Mouse (Mus musculus): Measurements from ENCODE around the gene Efcab5.
"Not testable (repeated sequence)": the region's sequence is repeated elsewhere in the genome, so short reads cannot be mapped to it uniquely, and the experiment has no call there.

The Efcab5 gene

GRCm38 (mm10) chr11:77179771-77180170, 9.0 kb downstream of the Efcab5 start:
- in situ Hi-C loops (cut with MboI, MseI) = no loop called here

GRCm38 (mm10) chr11:77174531-77174930, 14.2 kb downstream of the Efcab5 start:
- in situ Hi-C loops (cut with MboI, MseI) = no loop called here

DNA sequence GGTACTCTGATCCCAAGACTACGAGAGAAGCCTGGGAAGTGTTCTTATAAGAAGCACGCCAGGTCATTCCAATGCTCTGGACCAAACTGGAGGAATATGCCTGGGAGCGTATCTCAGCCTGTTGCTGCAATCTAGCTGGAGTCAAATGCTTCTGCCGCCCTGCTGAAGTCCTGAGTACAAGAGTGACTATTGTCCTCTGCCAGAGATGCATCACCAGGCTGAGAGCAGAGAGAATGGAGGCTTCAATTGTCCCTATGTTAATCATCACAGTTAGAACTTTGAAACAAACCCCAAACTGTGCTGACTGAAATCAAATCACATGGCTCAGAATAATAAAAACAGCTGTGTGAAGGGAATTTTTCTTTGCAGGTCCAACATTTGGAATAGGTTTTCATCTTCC, 15.0 kb downstream of the Efcab5 start:
- in situ Hi-C loops (cut with MboI, MseI) = no loop called here

DNA sequence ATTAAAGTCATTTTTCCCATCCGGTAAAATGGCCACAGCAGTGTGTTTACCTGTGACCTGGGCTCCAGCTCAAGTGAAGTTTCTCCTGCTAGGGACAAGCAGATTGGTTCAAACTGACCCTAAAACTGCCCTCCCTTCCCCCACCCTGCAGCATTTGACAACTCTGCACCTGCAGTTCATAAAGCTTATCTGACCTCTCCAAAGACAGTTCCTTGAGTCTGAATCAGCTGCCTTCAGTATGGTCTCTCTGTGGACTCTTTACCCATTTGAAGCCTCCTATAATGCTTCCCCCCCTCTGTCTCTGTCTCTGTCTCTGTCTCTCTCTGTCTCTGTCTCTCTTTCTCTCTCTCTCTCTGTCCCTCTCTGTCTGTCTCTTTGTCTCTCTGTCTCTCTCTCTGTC, 28.0 kb downstream of the Efcab5 start:
- in situ Hi-C loops (cut with MboI, MseI) = no loop called here

- in situ Hi-C loops (cut with MboI, MseI) = no loop called here
Observed at GRCm38 (mm10) chr11:77160341-77160740, 28.4 kb downstream of the Efcab5 start.

DNA sequence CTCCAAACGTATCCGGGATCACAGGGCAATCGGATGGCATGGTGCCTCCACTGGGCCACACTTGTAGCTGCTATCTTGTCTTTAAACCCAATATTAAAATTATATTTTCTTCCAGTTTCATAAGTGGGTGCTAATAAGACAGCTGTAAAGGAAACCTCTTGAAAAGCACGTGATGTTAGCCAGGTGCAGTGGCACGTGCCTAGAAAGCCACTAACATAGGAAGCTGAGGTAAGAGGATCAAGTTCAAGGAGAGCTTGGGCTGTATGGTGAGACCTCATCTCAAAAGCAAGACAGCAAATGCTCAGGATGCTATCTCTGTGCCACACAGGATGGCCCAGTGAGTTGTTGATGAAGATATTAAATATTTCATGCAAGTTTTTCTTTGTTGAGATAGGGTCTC, 34.6 kb downstream of the Efcab5 start:
- in situ Hi-C loops (cut with MboI, MseI) = no loop called here

DNA sequence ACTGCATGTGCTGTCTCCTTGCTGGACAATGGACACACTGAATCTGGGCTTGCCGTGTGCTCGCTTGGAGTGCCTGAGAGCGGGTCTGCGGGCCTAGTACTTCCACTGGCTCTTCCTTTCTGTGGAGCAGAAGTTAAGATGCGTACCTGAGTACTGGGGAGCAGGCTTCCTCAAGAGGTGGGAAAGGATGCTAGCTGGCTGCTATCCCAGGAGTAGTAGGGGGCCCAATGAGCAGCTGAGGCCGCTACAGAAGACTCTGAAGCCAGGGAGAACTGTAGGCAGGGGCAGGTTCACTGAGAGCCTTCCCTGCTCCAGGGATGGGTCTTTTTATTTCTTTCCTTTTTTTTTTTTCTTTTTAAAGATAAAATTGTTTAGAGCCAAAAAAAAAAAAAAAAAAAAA, 38.0 kb downstream of the Efcab5 start:
- in situ Hi-C loops (cut with MboI, MseI) = no loop called here

- in situ Hi-C loops (cut with MboI, MseI) = not testable (repeated sequence)
Observed at GRCm38 (mm10) chr11:77149783-77150630, 38.8 kb downstream of the Efcab5 start.

DNA sequence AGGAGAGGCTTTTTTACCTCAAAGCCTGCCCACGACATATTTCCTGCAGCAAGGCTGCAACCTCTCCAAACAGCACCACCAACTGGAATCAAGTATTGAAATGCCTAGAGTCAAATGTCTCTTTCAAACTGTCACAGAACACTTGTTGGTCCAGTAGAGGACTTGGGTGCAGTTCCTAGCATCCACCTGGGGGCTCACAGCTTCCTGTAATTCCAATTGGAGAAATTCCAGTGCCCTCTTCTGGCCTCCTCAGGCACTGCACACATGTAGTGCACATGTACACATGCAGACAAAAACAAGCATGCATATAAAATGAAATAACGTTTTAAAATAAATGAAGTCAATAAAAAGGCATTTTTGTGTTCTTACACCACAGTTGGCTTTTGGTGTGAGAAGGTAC, 40.0 kb downstream of the Efcab5 start:
- in situ Hi-C loops (cut with MboI, MseI) = no loop called here

GRCm38 (mm10) chr11:77147753-77148152, 41.0 kb downstream of the Efcab5 start:
- in situ Hi-C loops (cut with MboI, MseI) = no loop called here

DNA sequence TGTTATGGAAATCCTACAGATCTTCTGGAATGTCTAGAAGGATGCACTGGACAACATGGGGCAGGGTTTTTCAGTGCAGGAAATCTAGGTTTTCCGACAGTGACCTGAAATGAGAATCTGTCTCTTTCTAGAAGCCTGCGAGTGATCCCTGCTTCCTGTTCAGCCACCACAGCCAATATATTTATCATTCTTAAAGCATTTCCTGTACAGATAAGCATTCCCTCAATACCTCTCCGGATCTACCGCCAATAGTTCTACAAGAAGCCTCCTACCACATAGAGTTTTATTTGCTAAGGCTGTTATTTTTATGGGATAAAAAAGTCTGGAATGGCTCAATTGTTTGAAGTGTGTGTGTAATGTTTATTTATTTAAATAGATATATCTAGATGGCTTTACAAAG, 43.3 kb downstream of the Efcab5 start:
- in situ Hi-C loops (cut with MboI, MseI) = no loop called here

DNA sequence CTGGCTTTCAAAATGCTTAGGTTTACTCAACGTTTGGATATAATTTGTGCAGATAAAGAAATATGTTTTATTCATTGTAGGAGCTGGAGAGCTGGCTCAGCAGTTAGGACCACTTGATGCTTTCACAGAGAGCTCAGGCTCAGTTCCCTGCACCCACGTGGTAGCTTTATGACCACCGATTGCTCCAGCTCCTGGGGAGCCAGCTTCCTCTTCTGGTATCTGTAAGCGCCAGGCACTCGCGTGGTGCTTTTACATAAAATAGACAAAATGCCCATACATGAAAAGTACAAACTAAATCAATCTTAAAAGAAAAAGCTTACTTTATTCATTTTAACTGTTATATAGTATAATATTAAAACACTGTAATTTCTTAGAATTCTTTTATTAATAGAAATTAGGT, 46.8 kb downstream of the Efcab5 start:
- in situ Hi-C loops (cut with MboI, MseI) = no loop called here

- in situ Hi-C loops (cut with MboI, MseI) = no loop called here
Observed at GRCm38 (mm10) chr11:77139976-77140375, 48.8 kb downstream of the Efcab5 start.

DNA sequence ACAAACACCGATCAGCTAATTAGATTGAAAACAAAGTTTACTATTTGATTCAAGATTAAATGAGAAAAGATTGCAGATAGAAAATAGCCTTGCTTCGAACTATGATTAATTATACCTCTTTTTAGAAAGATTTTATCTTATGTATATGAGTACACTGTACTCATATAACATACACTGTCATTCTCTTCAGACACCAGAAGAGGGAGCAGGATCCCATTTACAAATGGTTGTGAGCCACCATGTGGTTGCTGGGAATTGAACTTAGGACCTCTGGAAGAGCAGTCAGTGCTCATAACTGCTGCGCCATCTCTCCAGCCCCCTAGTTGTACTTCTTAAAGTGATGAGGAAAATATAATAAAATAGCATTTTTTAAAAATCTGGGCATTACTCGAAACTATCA, 55.3 kb downstream of the Efcab5 start:
- in situ Hi-C loops (cut with MboI, MseI) = no loop called here

- in situ Hi-C loops (cut with MboI, MseI) = no loop called here
Observed at GRCm38 (mm10) chr11:77132580-77132979, 56.2 kb downstream of the Efcab5 start.

- in situ Hi-C loops (cut with MboI, MseI) = no loop called here
Observed at GRCm38 (mm10) chr11:77128562-77128961, 60.2 kb downstream of the Efcab5 start.

DNA sequence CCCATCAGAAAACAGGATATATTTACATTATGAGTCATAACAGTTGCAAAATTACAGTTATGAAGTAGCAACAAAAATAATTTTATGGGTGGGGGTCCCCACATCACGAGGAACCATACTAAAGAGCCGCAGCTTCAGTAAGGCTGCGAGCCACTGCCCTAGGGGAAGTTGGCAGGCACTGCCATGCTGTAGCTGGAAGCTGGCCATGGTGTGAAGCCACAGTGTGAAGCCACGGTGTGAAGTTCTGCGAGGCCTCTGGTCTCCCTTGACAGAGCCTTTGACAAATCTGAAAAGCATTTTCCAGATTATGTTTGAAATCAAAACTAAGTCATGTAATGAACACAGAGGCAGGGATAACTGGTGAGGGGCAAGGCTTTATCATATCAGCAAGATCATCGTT, 77.6 kb downstream of the Efcab5 start:
- in situ Hi-C loops (cut with MboI, MseI) = no loop called here

GRCm38 (mm10) chr11:77108442-77108841, 80.3 kb downstream of the Efcab5 start:
- in situ Hi-C loops (cut with MboI, MseI) = loop anchor here (10.0 kb wide), 1 partner anchor 356 kb away; the partner anchor contains the start of gene Coro6

- in situ Hi-C loops (cut with MboI, MseI) = loop anchor here (10.0 kb wide), 1 partner anchor 357 kb away; the partner anchor contains the start of gene Coro6
Observed at GRCm38 (mm10) chr11:77107872-77108271, 80.9 kb downstream of the Efcab5 start.

DNA sequence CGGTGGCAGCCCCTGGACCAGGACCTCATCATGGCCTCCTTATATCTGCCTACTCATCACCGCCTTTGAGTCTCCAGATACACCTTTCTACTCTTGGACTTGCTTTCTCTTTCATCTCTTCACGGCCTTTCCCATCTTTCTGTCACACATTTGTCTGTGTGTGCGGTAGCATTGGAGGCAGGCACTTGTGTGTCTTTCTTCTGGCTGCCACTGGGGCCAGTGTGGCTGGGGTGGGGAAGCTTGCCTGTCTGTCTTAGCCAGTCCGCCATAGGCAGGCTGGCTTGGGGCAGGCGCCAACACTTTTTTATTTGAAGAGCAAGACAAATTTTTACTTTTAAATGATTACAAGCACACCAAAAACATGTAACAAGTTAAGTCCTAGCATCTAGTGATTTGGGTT, 81.8 kb downstream of the Efcab5 start:
- in situ Hi-C loops (cut with MboI, MseI) = loop anchor here (10.0 kb wide), 1 partner anchor 358 kb away; the partner anchor contains the start of gene Coro6

GRCm38 (mm10) chr11:77100137-77100937, 88.4 kb downstream of the Efcab5 start:
- in situ Hi-C loops (cut with MboI, MseI) = loop anchor here (5.0 to 10.0 kb wide), 2 partner anchors 207 to 364 kb away; partner anchors contain the start of gene Coro6

- in situ Hi-C loops (cut with MboI, MseI) = loop anchor here (10.0 kb wide), 1 partner anchor 104 kb away; the partner anchor contains the start of gene Slc6a4
Observed at GRCm38 (mm10) chr11:77098332-77098972, 90.3 kb downstream of the Efcab5 start.
